Mouse (Mus musculus) brain, embryonic 14.5 days (tissue): Measurements from ENCODE around the gene Entpd2.

Experiments
- CTCF ChIP-seq: fragments of 200-500 bp; IDR thresholded peaks from 2 replicates; pipeline ENCODE4 v1.5.1; 2012; ENCODE audit warnings: inconsistent platforms, mild to moderate bottlenecking, moderate library complexity, borderline replicate concordance; ENCODE audit not compliant: insufficient read depth, insufficient read length; ENCODE audit errors: extremely low read depth
- POLR2A ChIP-seq: fragments of 200-500 bp; IDR thresholded peaks from 2 replicates; pipeline ENCODE4 v1.6.1; 2012; ENCODE audit warnings: mild to moderate bottlenecking, inconsistent platforms, borderline replicate concordance; ENCODE audit not compliant: poor library complexity, insufficient read depth, insufficient read length, severe bottlenecking; ENCODE audit errors: extremely low read depth

- TF ChIP-seq CTCF (no peak), POLR2A (no peak)
These were observed 8.3 kb downstream of the Entpd2 start for GRCm38 (mm10) chr2:25403994-25404393.
